19 mouse cellular contexts compared by ENCODE assay signal in genomic region chr15:80721861-80722260, GRCm38 (mm10). TPM values are rescaled to one million over a fixed set of nuclear protein-coding genes. Genes with fewer than 3 reads are reported as not detected.
DNase-seq lines count a peak whose midpoint lies in the region; ATAC-seq and TF ChIP-seq lines count a peak whose summit lies in the region.
"Had no signal": no experiment of that assay in that cellular context is flagged by ENCODE, and none has a peak within 500 bp of the region (broad histone marks: within the 10 kb centered on the region; RNA-seq: fewer than 3 reads in every experiment).

No protein-coding gene starts in this region.

- TF ChIP-seq CTCF in C2C12 (IDR thresholded peaks at IDR 0.05; ENCODE audit: control insufficient read depth, insufficient read depth, insufficient read length): no peak

- no peak overlapping the region for H3K4me2 ChIP-seq in kidney, embryonic 15.5 days
- H3K4me2 ChIP-seq: embryonic facial prominence, embryonic 12.5 days; heart, embryonic 13.5 days; hindbrain, embryonic 15.5 days had no signal

- H3K9me3 ChIP-seq in kidney, embryonic 15.5 days (replicated peaks): no peaks in the 10 kb centered on the region
- H3K9me3 ChIP-seq: embryonic facial prominence, embryonic 12.5 days; heart, embryonic 13.5 days; hindbrain, embryonic 15.5 days had no signal

- no peaks in the 10 kb centered on the region for H3K79me2 ChIP-seq in C2C12 (ENCODE audit: control insufficient read depth, insufficient read depth)

- no peak for ATAC-seq in kidney, embryonic 15.5 days (replicated peaks; ENCODE audit: low FRiP score)

- H3K79me3 ChIP-seq in C2C12 (ENCODE audit: low read depth): no peaks in the 10 kb centered on the region

- peaks cover 17% of the 10 kb centered on the region for H3K4me1 ChIP-seq in kidney, embryonic 15.5 days
- H3K4me1 ChIP-seq: hindbrain, embryonic 15.5 days had no signal

- H3K4me3 ChIP-seq in kidney, embryonic 15.5 days (replicated peaks): no peak overlapping the region
- H3K4me3 ChIP-seq in C2C12 (ENCODE audit: insufficient read depth, poor library complexity, severe bottlenecking): no peak overlapping the region
- H3K4me3 ChIP-seq: embryonic facial prominence, embryonic 12.5 days; heart, embryonic 13.5 days; hindbrain, embryonic 15.5 days had no signal

- DNase-seq in kidney, postnatal 10 days: no peak
- peak; percentile 37 for DNase-seq in CD4-positive helper T cell, adult 2 months (ENCODE audit: low read depth, low spot score)
- peak; percentile 49 for DNase-seq in induced T-regulatory cell, adult 2 months (ENCODE audit: low read depth)
- no peak for DNase-seq in left cerebral cortex, adult 8-10 months (ENCODE audit: low spot score in 2 of 2)
- DNase-seq in adrenal gland, postnatal 25 days: no peak
- DNase-seq: adrenal gland, adult 8-10 months; cerebellum, adult 11 months; cerebellum, adult 8-10 months; cerebellum, postnatal 14 days; gastrocnemius, postnatal 25 days; heart, adult 18-20 months; heart, postnatal 36 days; kidney, adult 11 months had no signal

- H3K9ac ChIP-seq in kidney, embryonic 15.5 days: no peak overlapping the region
- H3K9ac ChIP-seq: embryonic facial prominence, embryonic 12.5 days; heart, embryonic 13.5 days; hindbrain, embryonic 15.5 days had no signal

- 0 out of 2 replicates have a peak overlapping the region, but pooled peaks have one; percentile 37 for H3K27ac ChIP-seq in kidney, embryonic 15.5 days
- H3K27ac ChIP-seq: embryonic facial prominence, embryonic 12.5 days; heart, embryonic 13.5 days; hindbrain, embryonic 15.5 days had no signal

- H3K36me3 ChIP-seq in kidney, embryonic 15.5 days: no peaks in the 10 kb centered on the region
- H3K36me3 ChIP-seq in C2C12 (ENCODE audit: control insufficient read depth, insufficient read depth): no peaks in the 10 kb centered on the region
- H3K36me3 ChIP-seq: embryonic facial prominence, embryonic 12.5 days; heart, embryonic 13.5 days; hindbrain, embryonic 15.5 days had no signal

- no peaks in the 10 kb centered on the region for H3K27me3 ChIP-seq in kidney, embryonic 15.5 days
- H3K27me3 ChIP-seq in C2C12 (ENCODE audit: control insufficient read depth, insufficient read depth, insufficient read length): peaks cover 4% of the 10 kb centered on the region
- H3K27me3 ChIP-seq: embryonic facial prominence, embryonic 12.5 days; heart, embryonic 13.5 days; hindbrain, embryonic 15.5 days had no signal

- 62% methylated on average over 6 of the region's 6 CpGs for WGBS in kidney, embryonic 15.5 days

- H3ac ChIP-seq in C2C12 (ENCODE audit: control insufficient read depth, insufficient read length, low read depth): no peak overlapping the region

TF ChIP-seq in C2C12, 6 proteins besides CTCF, POLR2A, EP300 and RAD21:
- TF ChIP-seq CEBPB (IDR thresholded peaks at IDR 0.05; ENCODE audit: low read depth) (no peak), USF1 (IDR thresholded peaks at IDR 0.05; ENCODE audit: low read depth) (peak; percentile 56), MYOG (IDR thresholded peaks at IDR 0.05; ENCODE audit: control insufficient read depth, extremely low read depth, insufficient read length) (no peak), FOSL1 (IDR thresholded peaks at IDR 0.05; ENCODE audit: insufficient read depth, low read length, poor library complexity, severe bottlenecking) (no peak)

RNA-seq across cellular contexts. Expression of gene Tnrc6b, which starts 10.7 kb away (rescaled TPM):
- 29.0 and 33.5 TPM in 2 replicates for polyA plus RNA-seq in kidney, embryonic 15.5 days (2015; fragmentation: Nextera tagmentation; extraction: Ambion mirVana)
- polyA plus RNA-seq in C2C12 (2012; fragmentation: generic; extraction: Trizol): 9.4 TPM
- 100 to 1,000 TPM in 3 of 4 experiments, 10 to 100 TPM in 1; 92.1 to 137 (median 115) TPM for total RNA-seq in left cerebral cortex, adult 8-10 months (2022)
- total RNA-seq in adrenal gland, postnatal 25 days (2021): 75.0 and 83.4 TPM in 2 replicates

RNA-seq across cellular contexts. Expression of gene Fam83f, which starts 50.2 kb away (rescaled TPM):
- 3.8 and 4.1 TPM in 2 replicates for polyA plus RNA-seq in kidney, embryonic 15.5 days (2015; fragmentation: Nextera tagmentation; extraction: Ambion mirVana)
- polyA plus RNA-seq in C2C12 (2012; fragmentation: generic; extraction: Trizol): 0.01 TPM
- under 1 TPM; 0.28 to 0.50 (median 0.43) TPM for total RNA-seq in left cerebral cortex, adult 8-10 months (2022)
- 0.15 TPM in 1 of 2 replicates, not detected in the other for total RNA-seq in adrenal gland, postnatal 25 days (2021)
- polyA plus RNA-seq: forebrain, embryonic 16.5 days had no signal

Comparison
In these comparisons a context has a peak if more than half of its experiments do, and no peak if none do; other contexts are left out.
1. DNase-seq: peak in CD4-positive helper T cell, adult 2 months (single experiment) and induced T-regulatory cell, adult 2 months (single experiment); none in kidney, postnatal 10 days (single experiment), left cerebral cortex, adult 8-10 months (0 of 2) and adrenal gland, postnatal 25 days (single experiment).